Mouse (Mus musculus): ENCODE data around the gene 1700025C18Rik. TPM values are rescaled to one million over a fixed set of nuclear protein-coding genes. Genes with fewer than 3 reads are reported as not detected.

Gene 1700025C18Rik
- total RNA-seq, 4 experiments from 2014 or later: not detected

GRCm38 (mm10) chr2:165042126-165042525 is 48.4 kb downstream of the 1700025C18Rik start:
- DNase-seq (ENCODE audit: low spot score in 2 of 2): no peak

- DNase-seq (ENCODE audit: low spot score in 2 of 2): no peak
Measured at GRCm38 (mm10) chr2:165037415-165037814, 53.1 kb downstream of the 1700025C18Rik start.

DNA sequence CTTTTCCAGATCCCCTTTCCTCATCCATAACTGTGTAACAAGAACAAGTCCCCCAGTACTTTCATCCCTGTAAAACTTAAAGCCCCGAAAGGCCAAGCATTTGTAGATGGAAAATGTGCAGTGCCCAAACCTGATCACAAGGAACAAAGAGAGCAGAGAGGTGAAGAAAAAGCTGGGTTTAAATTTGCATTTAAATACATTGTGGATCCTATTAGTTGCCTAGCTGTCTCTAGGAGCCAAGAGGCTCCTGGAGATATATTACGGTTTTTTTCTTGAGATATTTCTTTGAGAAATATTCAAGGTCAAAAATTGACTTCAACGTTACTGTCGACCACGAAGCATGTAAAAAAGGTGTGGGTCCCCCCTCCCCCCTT is 55.5 kb downstream of the 1700025C18Rik start:
- DNase-seq (ENCODE audit: low spot score in 2 of 2): no peak

DNA sequence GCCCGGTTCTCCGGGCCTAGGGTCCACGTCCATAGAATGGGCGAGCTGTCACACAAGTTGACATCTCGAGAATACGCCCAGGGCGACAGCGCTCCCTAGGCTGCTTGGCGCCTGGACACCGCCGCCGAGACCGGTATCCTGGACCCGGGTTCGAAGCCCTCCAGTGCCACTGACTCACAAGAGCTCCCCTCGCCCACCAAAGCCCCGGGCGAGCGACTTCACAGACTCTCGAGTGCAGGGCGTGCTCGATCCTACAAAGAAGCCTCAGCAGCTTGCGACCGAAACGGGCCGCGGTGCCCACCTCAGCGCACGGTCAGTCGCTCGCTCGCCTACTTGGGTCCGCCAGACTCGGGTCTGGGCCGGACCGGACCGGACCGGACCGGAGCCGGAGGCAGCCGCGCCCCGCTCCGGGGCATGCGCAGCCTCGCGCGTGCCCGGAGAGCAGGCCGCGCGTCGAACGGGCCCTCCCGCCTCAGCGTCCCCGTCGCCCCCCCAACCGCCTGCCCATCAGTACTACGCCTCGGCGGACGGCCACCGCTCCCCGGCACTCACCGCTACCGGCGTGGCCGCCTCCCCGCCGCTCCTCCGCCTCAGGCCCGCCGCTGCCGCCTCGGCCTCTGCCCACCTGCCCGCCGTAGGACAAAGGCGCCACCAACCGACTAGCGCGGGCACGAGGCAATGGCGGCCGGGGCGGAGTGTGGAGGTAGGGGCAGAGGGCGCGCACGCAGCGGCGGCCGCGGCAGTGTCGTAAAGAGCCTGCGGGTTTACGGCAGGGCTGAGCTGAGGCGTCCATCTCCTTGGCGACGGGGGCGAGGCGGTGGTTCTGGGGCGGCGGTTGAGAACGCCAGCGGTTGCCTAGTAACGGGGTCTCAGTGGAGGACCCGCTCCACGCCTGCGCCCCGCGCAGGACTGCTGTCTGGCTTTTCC is 56.2 kb downstream of the 1700025C18Rik start, which contains the start of gene Ncoa5:
Gene Ncoa5, minus strand, starts transcription at position 737 of the 927 bp plus-strand sequence.
- DNase-seq (ENCODE audit: low spot score in 2 of 2): peak; percentile 95 to 96

DNA sequence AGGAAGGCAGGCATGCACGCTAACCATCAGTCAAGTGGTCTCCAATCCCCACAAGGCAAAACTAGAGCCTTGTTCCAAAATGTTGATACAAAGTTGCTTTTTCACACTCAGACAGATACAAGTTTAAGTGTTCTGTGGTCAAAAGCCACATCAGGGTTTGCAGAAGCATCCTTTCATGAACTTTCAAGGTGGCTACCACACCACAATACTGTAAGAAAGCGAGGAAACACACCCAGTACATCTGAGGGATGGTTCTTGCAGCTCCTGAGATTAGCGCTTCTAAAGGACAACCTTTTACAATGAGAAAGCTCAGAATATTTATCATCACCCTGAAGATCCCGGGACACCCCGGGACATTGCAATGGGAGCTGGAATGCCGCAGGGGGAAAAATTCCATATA is 57.2 kb downstream of the 1700025C18Rik start:
- DNase-seq (ENCODE audit: low spot score in 2 of 2): no peak

GRCm38 (mm10) chr2:165032533-165032932 is 58.0 kb downstream of the 1700025C18Rik start:
- DNase-seq (ENCODE audit: low spot score in 2 of 2): no peak

Other genes starting within 250 kb of the 1700025C18Rik start
- gene Pltp, start 233.0 kb downstream of the 1700025C18Rik start, total RNA-seq (2022): 10 to 100 TPM in 2 of 4 experiments, 1 to 10 TPM in 2; 8.0 to 19.5 (median 11.9) TPM
- 10 to 100 TPM; 24.1 to 31.0 (median 27.2) TPM for gene Pcif1, start 211.4 kb downstream of the 1700025C18Rik start, total RNA-seq (2022)
- 10 to 100 TPM in 1 of 4 experiments, 1 to 10 TPM in 3; 7.7 to 10.6 (median 8.1) TPM for gene Zfp335, start 179.0 kb downstream of the 1700025C18Rik start, total RNA-seq (2022)
- under 1 TPM; 0.15 to 0.83 (median 0.58) TPM for gene Mmp9, start 150.0 kb downstream of the 1700025C18Rik start, total RNA-seq (2022)
- gene Slc12a5, start 129.9 kb downstream of the 1700025C18Rik start, total RNA-seq (2022): under 1 TPM; 0.31 to 0.40 (median 0.36) TPM
- 10 to 100 TPM in 3 of 4 experiments, 1 to 10 TPM in 1; 9.0 to 15.5 (median 10.6) TPM for gene Ncoa5, start 55.9 kb downstream of the 1700025C18Rik start, total RNA-seq (2022)
- under 1 TPM; 0.27 to 0.83 (median 0.55) TPM for gene Cd40, start 35.1 kb downstream of the 1700025C18Rik start, total RNA-seq (2022)
- gene Cdh22, start 144.1 kb upstream of the 1700025C18Rik start, total RNA-seq (2022): under 1 TPM; 0.68 to 0.99 (median 0.95) TPM
- gene Slc35c2, start 197.1 kb upstream of the 1700025C18Rik start, total RNA-seq (2022): 10 to 100 TPM; 20.6 to 26.6 (median 23.2) TPM
- 10 to 100 TPM; 11.0 to 13.2 (median 11.7) TPM for gene Elmo2, start 235.7 kb upstream of the 1700025C18Rik start, total RNA-seq (2022)

All from gastrocnemius, adult 8-10 months (tissue).